Mouse (Mus musculus): Measurements from ENCODE around the gene Ceacam3. TPM values are rescaled to one million over a fixed set of nuclear protein-coding genes. Genes with fewer than 3 reads are reported as not detected.

The Ceacam3 gene
- not detected in 2 replicates for polyA plus RNA-seq (2012; ENCODE audit: low replicate concordance)

DNA sequence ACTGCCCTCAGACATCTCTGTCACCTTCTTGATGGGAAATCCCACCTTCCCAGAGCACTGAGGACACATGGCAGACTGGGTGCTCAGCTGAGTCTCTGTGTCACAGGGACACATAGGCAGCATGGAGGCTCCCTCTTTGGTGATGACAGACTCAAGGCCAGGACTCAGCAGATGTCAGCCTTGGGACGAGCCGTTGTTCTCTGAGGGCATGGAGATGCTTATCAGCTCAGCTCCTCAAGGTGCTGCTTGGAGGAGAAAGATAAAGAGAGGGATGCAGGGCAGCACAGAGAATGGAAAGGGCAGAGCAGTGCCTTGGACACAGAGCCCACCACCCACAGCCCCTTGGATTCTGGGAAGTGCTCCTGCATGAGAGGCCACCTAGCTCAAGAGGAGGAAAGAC lies at the start of gene Ceacam3:
Gene Ceacam3 (plus strand): TSS at position 352 of the 400 bp plus-strand sequence.

DNA sequence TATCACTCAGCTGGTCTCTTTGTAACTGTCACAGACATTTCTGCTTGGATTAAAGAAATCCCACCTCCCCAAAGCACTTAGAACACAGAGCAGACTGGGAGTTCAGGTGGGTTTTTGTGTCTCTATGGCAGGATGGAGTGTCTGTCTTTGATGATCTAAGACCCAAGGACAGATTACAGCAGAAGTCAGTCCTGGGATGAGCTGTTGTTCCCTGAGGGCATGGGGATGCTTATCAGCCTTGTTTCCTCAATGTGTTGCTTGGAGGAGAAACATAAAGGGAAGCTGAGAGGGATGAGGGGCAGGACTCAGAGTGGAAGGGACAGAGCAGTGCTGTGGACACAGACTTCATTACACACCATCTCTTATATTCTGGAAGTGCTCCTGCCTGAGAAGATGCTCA lies 53.1 kb downstream of the Ceacam3 start, which contains the start of gene Psg29:
Gene Psg29 (plus strand): TSS at position 301 of the 400 bp plus-strand sequence.

Other genes with a start within 250 kb of the Ceacam3 start
- 4.6 and 8.1 TPM in 2 replicates for gene Ptgir, start 243.8 kb upstream of the Ceacam3 start, polyA plus RNA-seq (2012; ENCODE audit: low replicate concordance)
- gene Calm3, start 226.2 kb upstream of the Ceacam3 start, polyA plus RNA-seq (2012; ENCODE audit: low replicate concordance) = 519 and 714 TPM in 2 replicates
- 0.10 and 0.17 TPM in 2 replicates for gene Pnmal2, start 205.6 kb upstream of the Ceacam3 start, polyA plus RNA-seq (2012; ENCODE audit: low replicate concordance)
- gene Pnmal1, start 190.6 kb upstream of the Ceacam3 start, polyA plus RNA-seq (2012; ENCODE audit: low replicate concordance) = not detected in 2 replicates
- 1.1 and 1.4 TPM in 2 replicates for gene Gm42372, start 167.2 kb upstream of the Ceacam3 start, polyA plus RNA-seq (2012; ENCODE audit: low replicate concordance)
- gene Ccdc8, start 157.6 kb upstream of the Ceacam3 start, polyA plus RNA-seq (2012; ENCODE audit: low replicate concordance) = 0.54 and 0.73 TPM in 2 replicates
- 89.0 and 144 TPM in 2 replicates for gene Ppp5c, start 122.4 kb upstream of the Ceacam3 start, polyA plus RNA-seq (2012; ENCODE audit: low replicate concordance)
- 0.46 and 0.98 TPM in 2 replicates for gene Hif3a, start 87.9 kb upstream of the Ceacam3 start, polyA plus RNA-seq (2012; ENCODE audit: low replicate concordance)
- not detected in 2 replicates for gene Psg16, start 76.2 kb upstream of the Ceacam3 start, polyA plus RNA-seq (2012; ENCODE audit: low replicate concordance)
- not detected in 2 replicates for gene Psg29, start 53.2 kb downstream of the Ceacam3 start, polyA plus RNA-seq (2012; ENCODE audit: low replicate concordance)

Data from hematopoietic multipotent progenitor cell, adult 10-12 weeks (in vitro differentiated cells).